Mouse (Mus musculus) limb, embryonic 14.5 days (tissue): ENCODE data around the gene Fam168a. TPM values are rescaled to one million over a fixed set of nuclear protein-coding genes. Genes with fewer than 3 reads are reported as not detected.

Source experiments
- ATAC-seq: fragments of 200-750 bp; cut with Nextera tagmentation; 2 replicates; pipeline ENCODE4 v1.8.0; 2017; ENCODE audit warnings: low read depth, moderate number of reproducible peaks, moderate TSS enrichment; ENCODE audit not compliant: low FRiP score
- DNase-seq: peaks from one replicate; pipeline ENCODE4 v3.0.0-alpha.2; 2015; ENCODE audit warnings: low spot score
- H3K27ac ChIP-seq: fragments of 300-500 bp; sonication (generic); replicated peaks from 2 replicates; pipeline ENCODE4 v1.5.1; 2014; ENCODE audit warnings: low read depth, mild to moderate bottlenecking, low read length, moderate library complexity, mixed read lengths
- H3K27me3 ChIP-seq: fragments of 300-500 bp; sonication (generic); 2 replicates; pipeline ENCODE4 v1.6.1; 2014; ENCODE audit warnings: low read length, mixed read lengths; ENCODE audit not compliant: control insufficient read depth, insufficient read depth
- H3K36me3 ChIP-seq: fragments of 300-500 bp; sonication (generic); 2 replicates; pipeline ENCODE4 v1.6.1; 2014; ENCODE audit warnings: mild to moderate bottlenecking, low read length, moderate library complexity, mixed read lengths; ENCODE audit not compliant: control insufficient read depth, insufficient read depth
- H3K4me1 ChIP-seq: fragments of 300-500 bp; sonication (generic); 2 replicates; pipeline ENCODE4 v1.6.1; 2014; ENCODE audit warnings: antibody characterized with exemption, low read length, mixed read lengths; ENCODE audit not compliant: control insufficient read depth, insufficient read depth
- H3K4me2 ChIP-seq: fragments of 300-500 bp; sonication (generic); replicated peaks from 2 replicates; pipeline ENCODE4 v1.6.1; 2014; ENCODE audit warnings: low read depth, mild to moderate bottlenecking, low read length, moderate library complexity; ENCODE audit not compliant: severe bottlenecking
- H3K4me3 ChIP-seq: fragments of 300-500 bp; sonication (generic); replicated peaks from 2 replicates; pipeline ENCODE4 v1.5.1; 2014; ENCODE audit warnings: low read length
- H3K9ac ChIP-seq: fragments of 300-500 bp; sonication (generic); 2 replicates; pipeline ENCODE4 v1.6.1; 2014; ENCODE audit warnings: mild to moderate bottlenecking, low read depth, low read length, moderate library complexity; ENCODE audit not compliant: severe bottlenecking
- H3K9me3 ChIP-seq: fragments of 300-500 bp; sonication (generic); 2 replicates; pipeline ENCODE4 v1.6.1; 2016; ENCODE audit warnings: low read length; ENCODE audit not compliant: control insufficient read depth
- POLR2A ChIP-seq: fragments of 200-500 bp; IDR thresholded peaks from 2 replicates; pipeline ENCODE4 v1.8.0; 2012; ENCODE audit warnings: inconsistent platforms, mild to moderate bottlenecking, moderate library complexity, borderline replicate concordance; ENCODE audit not compliant: insufficient read depth, insufficient read length; ENCODE audit errors: extremely low read depth
- WGBS: fragments of 180-500 bp; shearing (Covaris S2); extraction: QIAGEN DNeasy Blood & Tissue Kit; methylation state at CpG from one replicate; pipeline ENCODE4 v1.1.7; 2014; 5-methylcytosine and 5-hydroxymethylcytosine counted together
- polyA plus RNA-seq, 2 experiments: library from polyadenylated mRNA; depleted of rRNA in 1 of 2; stranded (reverse) in 1 of 2; unstranded in 1 of 2; fragments of >200 nt; fragmentation: Nextera tagmentation in 1 of 2; extraction: Ambion mirVana in 1 of 2; gene quantifications; 2 replicates each; pipeline versions ENCODE4 v1.2.1 to v1.2.3; 2012 to 2014

The Fam168a gene
- polyA plus RNA-seq, 2 experiments = 49.9 to 56.5 TPM

GRCm38 (mm10) chr7:100848744-100849143, 142.3 kb downstream of the Fam168a start:
- Histone ChIP-seq H3K4me2 (no peak overlapping the region), H3K27ac (no peak overlapping the region), H3K9me3 (no peaks in the 10 kb centered on the region), H3K4me1 (peaks cover 17% of the 10 kb centered on the region), H3K27me3 (no peaks in the 10 kb centered on the region), H3K9ac (no peak overlapping the region), H3K36me3 (no peaks in the 10 kb centered on the region), H3K4me3 (no peak overlapping the region)
- no peak for TF ChIP-seq POLR2A
- DNase-seq = peak; percentile 68
- no peak for ATAC-seq
- WGBS = 33% methylated on average over 6 of the region's 6 CpGs

GRCm38 (mm10) chr7:100849508-100849907, 143.1 kb downstream of the Fam168a start:
- no peak overlapping the region for H3K4me2 ChIP-seq
- DNase-seq (no peak), ATAC-seq (no peak)
- no peaks in the 10 kb centered on the region for H3K27me3 ChIP-seq
- H3K27ac ChIP-seq = no peak overlapping the region
- no peak for TF ChIP-seq POLR2A
- no peaks in the 10 kb centered on the region for H3K36me3 ChIP-seq
- no peak overlapping the region for H3K4me3 ChIP-seq
- H3K9ac ChIP-seq = no peak overlapping the region
- WGBS = 84% methylated on average over 2 of the region's 2 CpGs
- H3K4me1 ChIP-seq = peaks cover 24% of the 10 kb centered on the region
- no peaks in the 10 kb centered on the region for H3K9me3 ChIP-seq

- Histone ChIP-seq H3K4me2 (no peak overlapping the region), H3K4me3 (no peak overlapping the region), H3K27me3 (no peaks in the 10 kb centered on the region), H3K27ac (no peak overlapping the region), H3K4me1 (peaks cover 28% of the 10 kb centered on the region), H3K9ac (no peak overlapping the region), H3K36me3 (no peaks in the 10 kb centered on the region), H3K9me3 (no peaks in the 10 kb centered on the region)
- 69% methylated on average over 9 of the region's 9 CpGs for WGBS
- DNase-seq (no peak), ATAC-seq (no peak)
- TF ChIP-seq POLR2A = no peak
Measured at GRCm38 (mm10) chr7:100851481-100852356, 145.3 kb downstream of the Fam168a start.

GRCm38 (mm10) chr7:100853396-100853795, 147.0 kb downstream of the Fam168a start:
- Histone ChIP-seq H3K27ac (no peak overlapping the region), H3K9ac (no peak overlapping the region), H3K27me3 (no peaks in the 10 kb centered on the region), H3K4me1 (peaks cover 37% of the 10 kb centered on the region), H3K4me2 (no peak overlapping the region), H3K4me3 (no peak overlapping the region), H3K9me3 (no peaks in the 10 kb centered on the region), H3K36me3 (no peaks in the 10 kb centered on the region)
- ATAC-seq (no peak), DNase-seq (no peak)
- WGBS = 60% methylated on average over 3 of the region's 3 CpGs
- TF ChIP-seq POLR2A = no peak

- peaks cover 37% of the 10 kb centered on the region for H3K4me1 ChIP-seq
- no peaks in the 10 kb centered on the region for H3K27me3 ChIP-seq
- H3K4me3 ChIP-seq = no peak overlapping the region
- no peak overlapping the region for H3K27ac ChIP-seq
- no peaks in the 10 kb centered on the region for H3K36me3 ChIP-seq
- no peak for TF ChIP-seq POLR2A
- no peak for ATAC-seq
- DNase-seq = no peak
- H3K4me2 ChIP-seq = no peak overlapping the region
- no peak overlapping the region for H3K9ac ChIP-seq
- 39% methylated on average over 6 of the region's 6 CpGs for WGBS
- H3K9me3 ChIP-seq = no peaks in the 10 kb centered on the region
Measured at GRCm38 (mm10) chr7:100854137-100854814, 147.8 kb downstream of the Fam168a start.
